Mouse (Mus musculus): Measurements from ENCODE around the gene Cyp26a1. TPM values are rescaled to one million over a fixed set of nuclear protein-coding genes. Genes with fewer than 3 reads are reported as not detected.

Gene Cyp26a1
- 0.51 TPM in 1 of 2 replicates, not detected in the other for total RNA-seq (2023)

DNA sequence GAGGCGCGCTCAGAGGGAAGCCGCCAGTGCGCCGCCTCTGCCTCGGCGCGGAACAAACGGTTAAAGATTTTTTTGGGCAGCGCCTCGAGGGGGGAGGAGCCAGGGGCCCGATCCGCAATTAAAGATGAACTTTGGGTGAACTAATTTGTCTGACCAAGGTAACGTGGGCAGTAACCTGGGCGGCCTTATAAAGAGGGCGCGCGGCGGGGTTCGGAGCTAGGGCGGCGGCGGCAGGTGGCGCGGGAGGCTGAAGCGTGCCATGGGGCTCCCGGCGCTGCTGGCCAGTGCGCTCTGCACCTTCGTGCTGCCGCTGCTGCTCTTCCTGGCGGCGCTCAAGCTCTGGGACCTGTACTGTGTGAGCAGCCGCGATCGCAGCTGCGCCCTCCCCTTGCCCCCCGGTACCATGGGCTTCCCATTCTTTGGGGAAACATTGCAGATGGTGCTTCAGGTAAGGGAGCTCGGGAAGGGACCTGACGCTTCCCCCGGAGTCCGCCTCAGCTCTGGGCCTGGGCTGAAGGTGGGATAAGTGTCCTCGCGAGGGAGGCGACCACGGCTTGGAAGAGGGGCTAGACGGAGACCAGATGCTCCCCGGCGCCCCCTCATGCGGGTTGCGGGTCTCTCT lies at the start of gene Cyp26a1:
Cyp26a1 (plus strand) TSS at position 148 of the 622 bp plus-strand sequence.

DNA sequence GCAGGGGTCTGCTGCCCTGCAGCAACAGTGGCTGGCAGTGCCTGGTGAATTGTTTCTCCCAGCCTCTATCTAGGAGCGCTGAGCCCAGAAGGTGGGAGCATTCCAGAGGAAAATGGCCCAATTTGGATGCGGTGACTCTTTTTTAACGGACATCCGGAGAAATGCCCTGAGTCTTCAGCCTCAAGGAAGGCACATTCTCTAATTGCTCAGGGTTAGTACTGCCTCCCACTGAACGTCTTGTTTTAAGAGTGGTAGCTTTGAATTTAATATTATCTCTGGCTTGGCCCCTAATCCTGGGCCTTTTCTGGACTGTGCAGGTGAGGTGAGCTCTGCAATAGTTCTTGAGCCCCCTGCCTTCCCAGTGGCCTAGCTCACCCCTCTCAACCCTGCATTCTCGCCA lies 12.3 kb upstream of the Cyp26a1 start, which contains the start of gene Cyp26c1:
Cyp26c1 (plus strand) TSS at position 301 of the 400 bp plus-strand sequence.

Other genes with a start within 250 kb of the Cyp26a1 start
- 60.5 and 62.8 TPM in 2 replicates for gene Exoc6, start 147.4 kb upstream of the Cyp26a1 start, total RNA-seq (2023)
- not detected in 2 replicates for gene Cyp26c1, start 12.2 kb upstream of the Cyp26a1 start, total RNA-seq (2023)